Mouse (Mus musculus): ENCODE data around the gene Tnpo3. TPM values are rescaled to one million over a fixed set of nuclear protein-coding genes. Genes with fewer than 3 reads are reported as not detected.
A peak's percentile ranks its signal among the peaks of the same experiment; 100 is the strongest.

Gene Tnpo3
- polyA plus RNA-seq (2017; shearing (Covaris generic)), result 10 to 100 TPM; 67.1 to 70.6 TPM

DNA sequence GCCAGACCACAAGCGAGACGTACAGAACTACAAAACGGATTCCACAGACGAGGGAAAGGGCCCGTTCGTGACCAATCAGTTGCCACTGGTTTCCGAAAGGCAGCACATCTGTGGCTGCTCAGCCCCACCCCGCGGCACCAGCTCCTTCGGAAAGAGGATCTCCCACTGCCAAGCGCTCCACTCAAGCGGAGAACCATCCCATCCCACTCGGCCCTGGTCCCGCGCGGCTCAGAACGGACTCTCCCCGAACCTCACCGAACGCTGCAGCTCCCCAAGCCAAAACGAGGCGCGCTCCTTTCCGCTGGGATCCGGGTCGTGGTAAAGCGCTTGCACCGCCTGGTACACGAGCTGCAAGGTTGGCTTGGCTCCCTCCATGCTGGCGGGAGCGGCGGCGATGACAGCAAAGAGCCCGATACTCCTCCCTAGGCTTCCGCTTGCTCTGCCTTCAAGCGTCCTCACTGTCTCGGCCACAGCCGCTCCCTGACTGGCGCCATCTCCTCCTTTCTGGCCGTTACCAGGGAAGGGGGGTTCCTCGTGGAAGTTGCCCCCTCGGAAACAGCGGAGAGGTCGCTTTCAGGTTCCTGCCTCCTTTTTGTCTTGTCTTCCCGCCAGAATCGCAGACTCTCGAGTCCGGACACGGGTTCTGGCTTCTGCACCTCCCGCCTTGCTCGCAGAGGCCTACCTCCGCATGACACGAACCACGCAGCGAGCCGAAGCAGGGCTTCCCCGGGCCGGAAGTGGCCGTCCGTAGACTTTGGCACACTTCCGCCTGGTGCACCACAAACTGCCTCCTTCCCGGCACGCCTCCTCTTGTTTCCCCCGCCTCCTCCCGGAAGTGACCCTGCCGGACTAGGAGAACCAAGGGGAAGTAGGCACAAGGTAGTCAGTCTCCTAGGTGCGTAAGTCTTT lies at the start of gene Tnpo3:
Gene Tnpo3 (minus strand): TSS at position 777 of the 909 bp plus-strand sequence.
- peak; percentile 94 for ATAC-seq

DNA sequence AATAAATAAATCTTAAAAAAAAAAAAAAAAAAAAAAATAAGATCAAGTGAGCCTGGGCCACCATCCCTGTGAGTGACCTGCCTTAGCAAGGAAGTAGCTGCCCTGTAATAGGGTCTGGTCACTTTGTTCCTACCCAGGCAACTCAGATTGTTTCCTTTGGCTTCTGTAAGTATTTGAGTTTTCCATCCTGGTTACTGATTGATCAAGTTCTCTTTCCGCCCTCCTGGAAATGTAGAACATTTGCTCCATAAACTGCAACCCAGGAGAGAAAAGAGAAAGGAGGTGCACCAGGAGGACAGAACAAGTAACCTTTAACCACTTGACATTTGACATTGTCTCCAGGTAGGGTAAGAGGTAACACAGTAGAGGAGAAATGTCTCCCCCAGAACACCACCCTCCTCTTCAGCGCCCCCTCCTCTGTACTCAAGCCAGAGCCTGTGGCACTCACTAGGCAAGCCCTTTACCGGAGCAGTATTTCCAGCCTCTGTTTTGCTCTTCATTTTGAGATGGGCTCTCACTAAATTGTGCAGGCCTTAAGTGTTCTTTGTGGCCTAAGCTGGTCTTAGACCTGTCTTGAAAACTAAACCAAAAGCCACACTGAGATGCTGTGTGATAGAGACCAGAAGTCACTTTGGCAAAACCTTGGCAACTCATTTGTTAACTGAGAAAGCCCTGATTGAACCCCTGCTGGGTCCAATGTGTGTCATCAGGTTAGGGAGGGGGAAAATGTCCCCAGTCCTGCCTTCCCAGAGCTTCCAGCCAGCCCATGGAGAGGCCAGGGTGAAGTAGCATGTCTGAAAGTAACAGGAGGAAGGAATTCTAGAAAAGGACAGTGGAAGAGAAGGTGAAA lies 49.2 kb upstream of the Tnpo3 start:
- no peak for ATAC-seq

DNA sequence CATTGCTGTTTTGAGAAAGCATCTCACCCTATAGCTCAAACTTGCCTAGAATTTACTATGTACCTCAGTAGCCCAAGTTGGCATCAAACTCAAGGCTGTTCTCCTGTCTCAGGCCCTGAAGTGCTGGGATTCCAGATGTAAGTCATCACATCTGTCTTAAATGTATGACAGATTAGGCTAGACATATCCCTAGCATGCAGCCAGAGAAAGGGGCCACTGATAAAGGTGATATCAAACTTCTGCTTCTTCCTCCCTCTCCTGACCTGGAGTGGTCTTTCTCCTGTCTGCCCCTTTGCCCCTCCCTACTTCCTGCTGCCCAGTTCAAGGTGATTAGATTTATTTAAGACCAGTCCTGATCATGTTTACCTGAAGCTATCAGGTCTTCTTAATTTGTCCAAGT lies 43.6 kb upstream of the Tnpo3 start:
- no peak for ATAC-seq

DNA sequence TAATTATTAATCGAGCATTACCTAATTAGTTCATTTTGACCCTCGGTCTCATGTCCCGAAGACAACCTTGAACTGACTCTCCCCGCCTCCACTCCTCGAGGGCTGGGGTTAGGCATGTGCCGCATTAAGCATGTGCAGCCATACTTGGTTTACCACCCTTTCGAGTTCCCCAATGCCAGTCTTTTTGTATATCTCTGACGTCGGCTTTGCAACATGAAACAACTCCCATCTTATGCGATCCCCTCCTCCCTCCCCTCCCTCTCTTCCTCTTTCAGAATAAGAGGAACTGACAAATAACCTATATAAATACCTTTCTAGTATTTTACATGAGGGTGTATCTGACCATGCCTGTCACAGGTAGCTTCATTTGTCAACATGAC lies 40.5 kb upstream of the Tnpo3 start:
- ATAC-seq, result no peak

DNA sequence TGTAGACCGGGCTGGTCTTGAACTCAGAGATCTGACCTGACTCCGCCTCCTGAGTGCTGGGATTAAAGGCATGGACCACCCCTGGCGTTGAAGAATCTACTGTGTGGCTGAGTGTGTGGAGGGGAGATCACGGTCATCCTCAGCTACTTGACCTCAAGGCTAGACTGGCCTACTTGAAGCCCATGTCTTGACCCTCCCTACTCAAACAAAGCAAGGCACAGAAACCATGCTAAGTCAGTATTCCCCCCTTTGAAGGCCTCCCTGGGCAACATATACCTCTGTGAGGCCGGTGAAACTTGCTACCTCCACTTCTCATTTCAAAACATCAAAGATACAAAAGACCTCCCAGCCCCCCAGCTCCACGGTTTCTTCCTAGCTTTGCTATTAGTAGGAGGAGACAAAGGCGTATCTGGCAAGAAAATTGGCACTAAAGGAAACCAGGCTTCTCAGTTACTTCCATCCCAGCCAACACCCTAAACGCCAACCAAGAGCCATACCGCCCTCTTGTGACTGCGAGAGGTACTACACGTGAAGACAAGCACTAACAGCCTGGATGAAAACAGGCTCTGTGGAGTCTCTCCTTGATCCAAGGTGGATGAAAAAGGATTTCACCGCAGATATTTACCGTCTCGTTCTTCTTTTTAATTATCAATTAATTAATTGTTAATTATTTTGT lies 39.9 kb upstream of the Tnpo3 start:
- ATAC-seq, result peak; percentile 49

DNA sequence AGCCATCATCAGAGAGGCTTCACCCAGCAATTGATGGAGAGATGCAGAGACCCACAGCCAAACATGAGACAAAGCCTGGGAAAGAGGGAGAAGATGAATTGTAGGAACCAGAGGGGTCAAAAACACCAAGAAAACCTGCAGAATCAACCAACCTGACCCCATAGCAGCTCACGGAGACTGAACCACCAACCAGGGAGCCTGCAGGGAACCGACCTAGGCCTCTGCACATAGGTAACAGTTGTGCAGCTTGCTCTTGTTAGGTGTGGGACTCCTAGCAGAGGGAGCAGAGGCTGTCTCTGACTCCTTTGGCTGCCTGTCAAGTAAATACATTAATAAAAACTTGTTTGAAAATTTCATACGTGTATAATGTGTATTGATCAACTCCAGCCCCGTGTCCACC lies 32.1 kb upstream of the Tnpo3 start:
- ATAC-seq, result no peak

DNA sequence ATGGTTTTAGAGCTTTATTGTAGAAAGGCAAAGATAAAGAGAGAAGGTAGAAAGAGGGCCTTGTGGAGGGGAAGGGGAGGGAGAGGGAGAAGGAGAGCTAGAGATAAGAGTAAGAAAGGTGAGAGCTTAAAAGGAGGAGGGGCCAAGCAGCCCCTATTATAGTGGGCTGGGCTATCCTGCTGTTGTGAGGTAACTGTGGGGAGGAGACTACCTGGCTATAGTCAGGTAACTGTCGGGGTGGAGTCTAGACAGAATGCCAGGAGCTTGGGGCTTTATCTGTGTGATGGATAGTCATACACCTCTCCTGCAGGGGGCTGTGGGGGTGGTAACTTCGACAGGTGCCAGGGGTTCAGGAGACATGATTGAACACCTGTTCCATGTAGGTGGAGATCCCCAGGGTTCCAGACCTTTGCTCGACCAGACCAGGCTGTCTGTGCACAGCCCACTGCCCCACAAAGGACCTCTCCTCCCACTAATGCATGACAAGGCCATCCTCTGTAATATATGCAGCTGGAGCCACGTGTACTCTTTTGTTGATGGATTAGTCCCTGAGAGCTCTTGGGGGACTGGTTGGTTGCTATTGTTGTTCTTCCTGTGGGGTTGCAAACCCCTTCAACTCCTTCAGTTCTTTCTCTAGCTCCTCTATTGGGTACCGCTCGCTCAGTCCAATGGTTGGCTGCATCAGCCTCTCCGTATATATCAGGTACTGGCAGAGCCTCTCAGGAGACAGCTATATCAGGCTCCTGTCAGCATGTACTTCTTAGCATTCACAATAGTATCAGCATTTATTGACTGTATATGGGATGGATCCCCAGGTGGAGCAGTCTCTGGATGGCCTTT lies 30.1 kb upstream of the Tnpo3 start:
- ATAC-seq, result no peak

DNA sequence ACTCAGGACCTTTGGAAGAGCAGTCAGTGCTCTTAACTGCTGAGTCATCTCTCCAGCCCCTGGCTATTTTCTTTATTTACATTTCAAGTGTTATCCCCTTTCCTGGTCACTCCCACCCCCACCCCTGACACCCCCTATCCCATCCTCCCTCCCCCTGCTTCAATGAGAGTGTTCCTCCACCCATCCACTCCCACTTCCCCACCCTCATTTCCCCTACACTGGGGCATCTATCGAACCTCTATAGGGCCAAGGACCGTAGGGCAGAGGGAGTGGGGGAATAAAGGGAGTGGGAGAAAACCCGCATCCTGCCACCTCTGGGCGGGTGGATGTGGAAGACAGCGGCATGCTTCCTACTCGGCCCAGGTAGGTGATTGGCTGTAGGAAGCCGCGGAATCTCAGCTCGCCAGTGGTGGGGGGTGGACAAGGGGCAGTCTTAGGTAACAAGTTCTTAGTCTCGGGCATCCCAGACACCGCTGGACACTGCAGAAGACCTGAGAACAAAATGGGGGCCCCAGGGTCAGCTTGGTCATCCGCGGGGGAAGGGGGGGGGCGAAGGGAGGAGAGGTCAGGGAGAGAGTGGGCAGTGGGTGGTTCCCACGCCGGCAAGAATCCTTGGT lies 29.3 kb upstream of the Tnpo3 start:
- ATAC-seq, result no peak

DNA sequence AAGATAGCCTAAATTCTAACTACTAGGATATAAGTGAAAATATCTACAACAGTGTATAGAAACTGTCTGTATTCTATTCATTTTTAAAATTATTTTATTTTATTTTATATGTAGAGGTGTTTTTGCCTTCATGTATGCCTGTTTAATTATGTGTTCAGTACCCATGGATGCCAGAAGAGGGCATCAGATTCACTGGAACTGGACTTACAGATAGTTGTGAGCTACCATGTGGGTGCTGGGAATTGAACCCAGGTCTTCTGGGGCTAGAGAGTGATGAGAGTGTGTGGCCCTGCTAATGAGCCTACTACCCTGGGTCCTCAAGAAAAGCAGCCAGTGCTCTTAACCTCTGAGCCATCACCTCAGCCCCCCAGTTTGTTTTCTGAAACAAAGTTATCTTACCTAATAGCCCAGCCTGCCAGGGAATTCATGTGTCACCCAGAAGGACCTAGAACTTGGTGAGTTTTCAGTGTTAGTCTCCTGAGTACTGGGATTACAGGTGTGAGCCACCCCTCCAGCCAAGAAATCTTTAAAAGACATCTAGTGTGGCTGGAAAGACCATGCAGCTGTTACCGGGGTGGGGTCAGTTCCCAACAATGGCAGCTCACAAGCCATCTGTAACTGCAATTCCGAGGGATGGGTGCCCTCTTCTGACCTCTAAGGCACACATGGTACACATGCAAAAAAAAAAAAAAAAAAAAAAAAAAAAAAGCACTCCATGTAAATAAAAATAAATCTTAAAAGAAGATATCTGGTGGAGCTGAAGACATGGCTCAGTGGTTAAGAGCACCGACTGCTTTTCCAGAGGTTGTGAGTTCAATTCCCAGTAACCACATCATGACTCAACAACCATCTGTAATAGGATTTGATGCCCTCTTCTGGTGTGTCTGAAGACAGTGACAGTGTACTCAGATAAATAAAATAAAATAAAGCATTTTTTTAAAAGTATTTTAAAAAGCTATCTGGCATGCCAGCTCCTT lies 28.0 kb upstream of the Tnpo3 start:
- no peak for ATAC-seq

DNA sequence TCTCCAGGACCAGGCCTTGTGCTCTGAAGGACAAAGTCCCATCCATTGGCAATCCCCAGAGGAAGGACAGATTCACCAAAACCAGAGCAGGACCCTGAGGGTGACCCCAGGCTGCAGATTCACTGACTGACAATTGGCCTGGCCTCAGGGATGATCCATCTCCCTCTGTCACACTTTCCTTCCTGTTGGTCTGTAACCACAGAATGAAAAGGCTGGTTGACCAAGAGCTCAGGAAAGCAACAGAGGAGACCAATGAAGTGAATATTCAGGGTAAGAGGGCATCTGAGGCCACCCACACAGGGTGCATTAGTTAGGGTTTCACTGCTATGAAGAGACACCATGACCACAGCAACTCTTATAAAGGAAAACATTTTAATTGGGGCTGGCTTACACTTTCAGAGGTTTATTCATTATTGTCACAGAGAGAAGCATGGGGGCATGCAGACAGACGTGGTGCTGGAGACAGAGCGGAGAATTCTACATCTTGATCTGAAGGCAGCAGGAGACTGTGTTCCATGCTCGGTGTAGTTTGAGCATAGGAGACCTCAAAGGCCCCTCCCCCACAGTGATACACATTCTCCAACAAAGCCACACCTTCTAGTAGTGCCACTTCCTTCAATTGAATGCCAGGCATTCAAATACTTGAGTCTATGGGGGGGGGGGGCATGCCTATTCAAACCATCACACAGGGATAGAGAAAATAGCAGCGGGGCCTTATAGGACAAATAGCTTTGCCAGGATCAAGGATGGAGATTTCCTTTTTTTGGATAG lies 26.8 kb upstream of the Tnpo3 start:
- ATAC-seq, result no peak

DNA sequence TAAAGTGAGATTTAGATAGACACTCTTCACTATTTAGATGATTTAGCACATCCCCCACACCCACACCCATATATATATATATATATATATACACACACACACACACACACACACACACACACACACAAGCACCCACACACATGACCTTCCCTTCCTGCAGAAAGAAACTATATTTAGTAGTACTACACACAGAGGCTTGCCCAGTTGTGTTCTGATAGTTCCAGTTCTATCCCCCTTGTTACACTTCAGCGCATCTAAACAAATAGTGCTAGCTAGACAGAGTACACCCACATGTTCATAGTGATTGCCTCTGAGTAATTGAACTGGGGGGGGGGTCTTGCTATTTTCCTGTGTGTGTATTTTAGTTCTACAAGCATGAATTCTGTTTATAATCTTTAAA lies 24.9 kb upstream of the Tnpo3 start:
- no peak for ATAC-seq

DNA sequence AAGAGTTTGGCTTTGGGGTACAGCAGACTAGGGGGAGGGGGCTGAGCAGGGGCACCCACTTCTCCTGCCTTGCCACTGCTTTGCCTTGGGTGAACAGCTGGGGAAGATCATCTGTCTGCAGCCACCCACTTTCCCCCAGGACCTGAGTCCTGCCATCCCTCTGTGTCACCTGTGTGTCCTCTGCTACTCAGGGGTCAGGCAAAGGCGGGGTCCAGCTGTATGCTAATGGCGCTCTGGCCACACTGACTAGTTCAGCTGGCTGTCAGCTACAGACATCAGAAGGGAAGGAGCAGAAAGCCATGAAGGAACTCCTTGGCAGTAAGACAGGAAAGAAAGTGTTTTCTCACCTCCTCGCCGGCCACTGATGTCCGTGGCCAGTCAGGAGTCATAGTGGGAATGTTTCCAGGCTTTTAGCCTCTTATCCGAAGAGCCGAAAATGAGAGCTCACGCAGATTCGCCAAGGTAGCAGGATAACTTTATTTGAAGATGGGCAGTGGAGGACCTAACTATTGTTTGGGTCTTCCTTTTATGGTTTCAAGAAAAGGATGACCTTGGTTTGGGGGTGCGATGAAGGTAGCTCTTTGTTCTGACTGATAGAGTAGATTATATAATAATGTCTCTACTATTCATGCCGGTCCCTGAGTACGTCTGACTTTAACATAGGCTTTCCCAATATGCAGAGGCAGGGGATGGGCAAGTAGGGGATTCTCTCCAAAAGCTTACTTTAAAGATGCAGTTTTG lies 23.0 kb upstream of the Tnpo3 start:
- no peak for ATAC-seq

DNA sequence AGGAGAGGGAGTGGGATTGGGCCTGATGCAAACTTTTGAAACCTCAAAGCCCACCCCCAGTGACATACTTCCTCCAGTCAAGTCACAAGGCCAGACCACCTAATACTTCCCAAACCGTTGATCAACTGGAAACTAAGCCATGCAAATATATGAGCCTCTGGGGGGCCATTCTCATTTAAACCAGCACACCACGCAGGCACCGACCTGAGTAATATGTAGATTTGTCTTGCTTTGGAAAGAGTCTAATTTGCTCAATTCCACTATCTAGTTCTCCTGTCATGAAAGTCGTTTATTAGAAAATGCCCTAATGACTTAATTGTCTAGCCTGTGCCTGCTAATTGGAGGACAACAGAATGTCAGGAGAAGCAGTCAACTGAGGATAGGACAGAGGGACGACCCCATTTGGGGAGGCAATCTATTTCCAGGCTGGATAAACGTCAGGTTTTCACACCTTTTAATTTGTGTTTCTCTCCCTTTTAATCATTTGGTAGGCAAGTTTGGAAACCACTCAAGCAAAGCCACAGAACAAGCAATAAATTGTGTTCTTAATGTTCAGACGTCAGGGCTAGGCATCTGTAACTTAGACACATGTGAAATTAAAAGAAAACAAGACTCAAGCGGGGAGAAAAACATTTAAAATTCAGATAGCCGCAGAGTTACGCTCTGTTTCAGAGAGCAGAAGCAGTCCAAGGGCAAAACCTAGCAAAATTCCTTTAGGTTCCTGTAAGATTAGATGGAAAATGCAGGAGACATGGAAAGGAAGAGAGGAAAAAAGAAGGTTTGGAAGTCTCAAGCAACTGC lies 22.3 kb upstream of the Tnpo3 start:
- no peak for ATAC-seq

DNA sequence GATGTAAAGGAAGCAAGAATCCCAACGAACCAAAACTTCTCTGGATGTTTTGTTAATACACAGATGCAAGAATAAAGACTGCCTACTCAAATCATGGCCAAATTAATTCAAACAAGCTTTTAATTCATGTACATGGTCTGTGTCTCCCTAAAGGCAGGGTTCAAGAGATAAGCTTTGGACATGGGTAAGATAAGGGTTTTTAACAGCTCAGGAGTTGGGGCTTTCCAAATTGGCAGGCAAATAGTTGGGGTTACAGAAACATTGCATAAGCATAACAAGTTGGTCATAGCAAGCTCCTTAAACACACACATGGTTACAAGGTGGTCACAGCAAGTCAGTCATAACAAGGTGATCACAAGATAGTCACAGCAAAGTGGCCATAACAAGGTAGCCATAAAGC lies 20.5 kb upstream of the Tnpo3 start:
- no peak for ATAC-seq

DNA sequence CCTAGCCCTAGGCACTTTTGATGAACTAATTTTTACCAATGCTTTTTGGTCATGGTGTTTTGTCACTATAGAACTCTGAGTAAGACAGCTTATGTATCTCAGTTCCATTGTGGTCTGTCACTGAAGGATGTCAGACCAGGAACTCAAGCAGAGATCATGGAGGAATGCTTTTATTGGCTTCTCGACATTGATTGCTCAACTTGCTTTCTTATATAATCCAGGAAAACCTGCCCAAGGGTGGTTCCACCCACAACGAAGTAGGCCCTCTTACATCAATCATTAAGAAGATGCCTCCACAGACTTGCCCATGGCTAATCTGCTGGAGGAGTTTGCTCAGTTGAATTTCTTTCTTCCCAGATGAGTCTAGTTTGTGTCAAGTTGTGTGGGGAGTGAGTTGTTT lies 18.1 kb upstream of the Tnpo3 start:
- ATAC-seq, result no peak

DNA sequence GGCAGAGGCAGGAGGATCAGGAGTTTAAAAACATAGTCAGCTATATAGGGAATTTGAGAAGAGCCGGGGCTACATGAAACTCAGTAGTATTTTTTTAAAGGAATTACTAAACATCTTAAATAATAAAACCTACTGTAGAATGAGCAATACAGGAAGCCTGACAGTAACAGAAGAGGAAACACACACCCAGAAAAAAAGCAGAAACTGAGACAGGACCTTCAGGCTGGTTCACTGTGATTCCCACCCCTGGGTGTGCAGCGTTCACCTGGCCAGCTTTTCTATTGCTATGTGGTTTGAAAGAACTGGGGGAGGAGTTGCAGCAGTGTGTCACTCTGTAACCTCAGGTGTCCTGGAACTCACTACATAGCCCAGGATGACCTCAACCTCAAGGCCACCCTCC lies 14.2 kb upstream of the Tnpo3 start:
- ATAC-seq, result no peak

DNA sequence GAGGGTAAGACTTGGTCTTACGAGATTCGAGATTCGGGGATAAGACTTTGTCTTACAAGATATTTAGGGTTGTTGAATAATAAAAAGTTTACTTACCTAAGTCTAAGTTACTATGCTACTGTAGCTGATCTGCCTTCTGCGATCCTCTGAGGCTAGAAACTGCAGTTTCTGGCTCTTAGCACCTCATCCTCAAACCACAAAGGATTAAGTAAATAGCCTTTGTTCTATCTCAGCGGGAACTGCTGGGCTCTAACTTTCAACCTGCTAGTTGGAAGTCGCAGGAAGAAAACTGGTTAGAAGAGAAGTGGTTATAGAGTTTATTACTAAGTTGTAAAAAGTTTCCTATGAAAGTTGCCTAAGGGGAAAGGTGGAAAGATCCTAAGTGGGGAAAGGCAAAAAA lies 12.6 kb upstream of the Tnpo3 start:
- no peak for ATAC-seq
